Mouse (Mus musculus): ENCODE measurements around the gene Fahd1.

Gene Fahd1

GRCm38 (mm10) chr17:24850065-24850772 lies at the start of gene Fahd1:
Gene Fahd1 (minus strand): TSS chr17:24850364.
- DNase-seq (ENCODE audit: inconsistent age in 2 of 2, low spot score in 1 of 2) = peak; percentile 97 to 99

DNA sequence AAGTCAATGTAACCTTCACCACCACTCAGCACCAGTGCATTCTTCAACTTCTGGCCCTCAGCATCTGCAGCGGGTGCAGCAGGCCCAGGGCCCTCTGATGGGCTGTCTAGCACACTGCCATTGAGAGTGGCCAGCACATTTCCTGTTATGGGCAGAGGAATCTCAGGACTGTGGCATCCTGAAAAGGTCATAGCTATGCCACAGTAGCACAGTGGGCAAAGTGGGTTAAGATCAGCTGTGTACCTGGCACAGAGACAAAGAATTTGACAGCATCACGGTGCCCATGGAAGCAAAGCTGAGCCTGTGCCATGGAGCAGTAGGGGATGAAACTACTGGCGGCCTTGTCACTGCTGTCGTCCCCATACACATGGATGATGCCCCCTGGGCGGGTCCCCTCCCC lies 49.0 kb upstream of the Fahd1 start:
- no peak for DNase-seq (ENCODE audit: inconsistent age in 2 of 2, low spot score in 1 of 2)

GRCm38 (mm10) chr17:24898041-24898854 lies 48.1 kb upstream of the Fahd1 start:
- peak in 1 of 2 experiments; percentile 54 for DNase-seq (ENCODE audit: inconsistent age in 2 of 2, low spot score in 1 of 2)

DNA sequence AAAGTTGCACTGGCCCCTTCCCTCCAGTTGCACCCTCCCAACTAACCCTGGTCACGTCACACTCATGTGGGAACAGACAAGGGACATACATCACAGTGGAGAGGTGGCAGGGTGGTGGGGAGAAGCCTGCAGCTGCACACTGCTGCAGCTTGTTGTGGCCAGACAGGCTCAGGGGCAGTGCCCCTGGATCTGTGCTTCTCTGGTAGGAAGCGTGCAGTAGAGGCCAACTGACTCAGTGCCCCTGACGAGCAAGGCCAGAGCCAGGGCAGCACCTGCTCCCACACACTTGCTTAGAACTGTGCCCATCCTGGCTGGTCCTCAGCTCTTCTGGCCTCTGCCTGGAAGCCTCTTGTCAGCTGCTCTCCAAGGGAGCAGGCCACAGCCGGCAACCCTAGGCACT lies 47.4 kb upstream of the Fahd1 start:
- DNase-seq (ENCODE audit: inconsistent age in 2 of 2, low spot score in 1 of 2) = peak; percentile 58 to 86

GRCm38 (mm10) chr17:24896993-24897269 lies 46.8 kb upstream of the Fahd1 start:
- no peak for DNase-seq (ENCODE audit: inconsistent age in 2 of 2, low spot score in 1 of 2)

- DNase-seq (ENCODE audit: inconsistent age in 2 of 2, low spot score in 1 of 2) = peak; percentile 87 to 96
These were observed 46.3 kb upstream of the Fahd1 start, which contains the start of gene Nme3 for GRCm38 (mm10) chr17:24896241-24896992. Gene Nme3 (plus strand): TSS chr17:24896500.

GRCm38 (mm10) chr17:24895571-24896240 lies 45.5 kb upstream of the Fahd1 start:
- DNase-seq (ENCODE audit: inconsistent age in 2 of 2, low spot score in 1 of 2) = peak in 1 of 2 experiments; percentile 80

DNA sequence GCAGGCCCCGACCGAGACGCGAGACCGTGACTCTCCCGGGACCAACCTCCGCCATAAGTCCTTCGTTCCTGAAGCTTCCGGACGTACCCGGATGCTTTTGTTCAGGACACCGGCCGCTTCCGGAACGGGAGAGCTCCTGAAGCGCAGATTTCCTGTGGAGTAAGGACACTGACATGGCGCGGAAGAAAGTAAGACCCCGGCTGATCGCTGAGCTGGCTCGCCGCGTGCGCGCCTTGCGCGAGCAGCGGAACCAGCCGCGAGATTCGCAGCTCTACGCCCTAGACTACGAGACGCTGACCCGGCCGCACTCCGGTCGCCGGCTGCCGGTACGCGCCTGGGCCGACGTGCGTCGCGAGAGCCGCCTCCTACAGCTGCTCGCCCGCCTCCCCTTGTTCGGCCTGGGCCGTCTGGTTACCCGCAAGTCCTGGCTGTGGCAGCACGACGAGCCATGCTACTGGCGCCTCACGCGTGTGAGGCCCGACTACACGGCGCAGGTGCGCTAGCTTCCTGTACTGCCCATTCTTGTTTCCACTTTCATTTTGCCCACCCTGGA lies 44.9 kb upstream of the Fahd1 start, which contains the start of the genes Eme2 and Mrps34:
Gene Eme2 (minus strand): TSS at position 93 of the 553 bp plus-strand sequence.
Gene Mrps34 (plus strand): TSS at position 122 of the 553 bp plus-strand sequence.
- peak; percentile 88 to 96 for DNase-seq (ENCODE audit: inconsistent age in 2 of 2, low spot score in 1 of 2)

- DNase-seq (ENCODE audit: inconsistent age in 2 of 2, low spot score in 1 of 2) = peak in 1 of 2 experiments; percentile 13
These were observed 44.2 kb upstream of the Fahd1 start for GRCm38 (mm10) chr17:24894061-24894994.

DNA sequence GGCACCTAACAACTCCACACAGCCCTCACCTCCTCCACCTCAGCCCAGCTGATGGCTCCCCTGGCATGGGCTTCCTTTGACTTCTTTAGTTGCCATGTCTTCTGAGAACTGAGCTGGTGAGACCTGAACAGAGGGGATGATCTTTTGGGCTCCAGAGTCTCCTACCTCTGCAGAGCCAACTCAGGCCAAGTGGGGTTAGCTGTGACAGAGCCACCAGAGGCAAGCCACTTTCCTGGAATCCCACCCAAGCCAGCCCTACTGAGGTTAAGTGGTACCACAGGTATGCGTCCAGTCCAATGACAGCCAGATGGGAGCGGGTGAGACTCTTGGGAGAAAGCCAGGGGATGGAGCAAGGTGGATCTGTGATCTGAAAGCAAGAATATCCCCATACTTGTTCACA lies 43.1 kb upstream of the Fahd1 start:
- DNase-seq (ENCODE audit: inconsistent age in 2 of 2, low spot score in 1 of 2) = peak in 1 of 2 experiments; percentile 16

DNA sequence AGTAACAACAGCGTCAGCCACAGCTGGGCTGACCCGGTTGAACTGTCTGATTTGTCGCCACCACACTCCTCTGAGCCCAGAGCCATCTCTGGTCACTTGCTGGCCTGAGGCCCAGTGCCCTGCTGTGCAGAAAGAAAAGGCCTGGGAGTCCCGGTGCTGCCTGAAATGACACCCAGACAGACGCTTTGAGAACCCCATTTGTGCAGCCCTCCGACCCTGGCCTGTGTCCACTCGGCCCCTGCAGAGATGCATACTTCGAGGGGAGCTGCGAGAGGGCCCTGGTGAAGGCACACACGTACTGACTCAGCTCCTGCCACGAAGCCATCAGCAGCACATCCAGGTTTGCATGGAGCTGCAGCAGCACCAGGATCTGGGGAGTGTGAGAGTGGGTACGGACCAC lies 42.6 kb upstream of the Fahd1 start:
- DNase-seq (ENCODE audit: inconsistent age in 2 of 2, low spot score in 1 of 2) = peak; percentile 20 to 32

GRCm38 (mm10) chr17:24891321-24891720 lies 41.2 kb upstream of the Fahd1 start:
- DNase-seq (ENCODE audit: inconsistent age in 2 of 2, low spot score in 1 of 2) = peak; percentile 39 to 70

DNA sequence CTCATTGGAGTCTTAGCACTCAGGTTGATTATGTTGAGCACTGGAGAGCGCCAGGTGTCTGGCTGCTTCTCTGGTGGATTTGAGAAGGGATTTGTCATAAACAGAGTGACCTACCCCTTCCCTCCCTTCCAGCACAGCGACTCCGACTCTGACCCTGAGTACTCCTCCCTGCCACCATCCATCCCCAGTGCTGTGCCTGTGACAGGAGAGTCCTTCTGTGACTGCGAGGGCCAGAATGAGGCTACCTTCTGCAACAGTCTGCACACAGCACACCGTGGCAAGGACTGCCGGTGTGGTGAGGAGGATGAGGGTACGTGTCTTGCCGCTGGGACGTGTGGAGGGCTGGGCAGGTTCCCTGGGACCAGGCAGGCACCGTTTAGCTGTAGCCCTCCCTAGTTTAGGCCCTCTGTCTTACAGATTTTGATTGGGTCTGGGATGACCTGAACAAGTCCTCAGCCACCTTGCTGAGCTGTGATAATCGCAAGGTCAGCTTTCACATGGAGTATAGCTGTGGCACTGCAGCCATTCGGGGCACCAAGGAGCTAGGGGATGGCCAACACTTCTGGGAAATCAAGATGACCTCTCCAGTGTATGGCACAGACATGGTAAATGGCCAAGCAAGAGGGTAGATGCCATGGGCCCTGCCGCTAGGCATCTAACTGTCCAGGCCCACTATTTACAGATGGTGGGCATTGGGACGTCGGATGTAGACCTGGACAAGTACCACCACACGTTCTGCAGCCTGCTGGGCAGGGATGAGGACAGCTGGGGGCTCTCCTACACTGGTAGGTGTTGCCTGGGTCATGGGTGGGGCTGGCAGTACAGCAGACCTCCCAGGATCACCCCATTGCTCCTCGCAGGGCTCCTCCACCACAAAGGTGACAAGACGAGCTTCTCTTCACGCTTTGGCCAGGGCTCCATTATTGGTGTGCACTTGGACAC lies 40.3 kb upstream of the Fahd1 start:
- peak in 1 of 2 experiments; percentile 51 for DNase-seq (ENCODE audit: inconsistent age in 2 of 2, low spot score in 1 of 2)

- DNase-seq (ENCODE audit: inconsistent age in 2 of 2, low spot score in 1 of 2) = peak in 1 of 2 experiments; percentile 44
These were observed 38.7 kb upstream of the Fahd1 start for GRCm38 (mm10) chr17:24888862-24889261.

- peak in 1 of 2 experiments; percentile 64 for DNase-seq (ENCODE audit: inconsistent age in 2 of 2, low spot score in 1 of 2)
These were observed 37.3 kb upstream of the Fahd1 start for GRCm38 (mm10) chr17:24887291-24888080.

DNA sequence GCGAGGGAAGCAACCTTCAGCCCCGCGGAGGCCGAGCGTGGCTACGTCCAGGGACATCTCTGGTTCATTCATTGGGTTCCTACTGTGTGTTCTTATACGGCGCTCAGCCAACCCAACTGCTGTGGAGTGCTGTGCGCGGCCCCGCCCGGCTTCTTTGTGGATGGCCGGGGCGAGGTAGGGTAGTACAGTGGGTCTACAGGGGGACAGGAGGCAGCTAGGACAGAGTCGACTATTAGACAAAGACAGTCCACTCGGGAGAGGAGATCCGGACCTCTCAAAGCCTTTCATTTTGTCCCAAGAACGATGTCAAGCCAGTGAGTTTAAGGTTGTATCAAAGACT lies 36.7 kb upstream of the Fahd1 start:
- DNase-seq (ENCODE audit: inconsistent age in 2 of 2, low spot score in 1 of 2) = no peak

DNA sequence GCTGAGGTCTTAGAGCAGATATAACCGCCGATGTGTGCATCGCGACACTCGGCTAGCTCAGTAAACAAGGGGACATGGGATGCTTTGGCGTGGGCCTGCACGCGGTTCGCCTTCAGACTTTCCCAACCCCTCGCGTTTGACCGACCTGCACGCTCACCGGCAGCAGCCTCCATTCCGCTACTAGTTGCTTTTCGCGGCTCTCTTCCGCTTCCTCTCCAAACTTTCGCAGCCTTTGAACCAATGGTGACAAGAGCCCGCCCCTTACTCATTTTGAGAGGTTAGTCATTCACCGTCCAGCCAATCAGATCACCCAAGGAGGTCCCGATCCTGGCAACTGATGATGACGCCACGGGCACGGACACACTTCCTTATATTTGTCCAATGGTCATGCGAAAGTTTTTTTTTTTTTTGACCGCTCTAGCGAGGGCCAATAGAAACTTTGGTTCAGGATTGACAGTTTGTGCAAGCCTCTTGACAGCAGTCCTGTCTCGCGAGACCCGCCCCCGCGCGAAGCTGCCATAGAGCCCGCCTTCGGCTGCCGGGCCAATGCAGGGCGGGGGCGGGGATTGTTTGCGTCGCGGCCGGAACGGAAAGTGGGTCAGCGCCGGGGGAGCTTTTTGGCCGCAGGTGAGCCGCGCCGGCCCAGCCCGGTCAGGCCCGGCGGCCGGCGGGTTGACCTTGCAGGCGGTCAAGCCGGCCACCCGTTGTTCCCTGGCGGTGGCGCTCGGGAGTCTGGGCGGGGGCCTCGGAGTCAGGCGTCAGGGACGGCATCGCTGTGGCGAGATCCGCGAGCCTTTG lies 36.2 kb upstream of the Fahd1 start, which contains the start of the genes Nubp2 and Spsb3:
Gene Nubp2 (minus strand): TSS at position 216 of the 798 bp plus-strand sequence.
Gene Spsb3 (plus strand): TSS at position 510 of the 798 bp plus-strand sequence.
- DNase-seq (ENCODE audit: inconsistent age in 2 of 2, low spot score in 1 of 2) = peak; percentile 98 to 99

Measured in adrenal gland, adult (tissue).